Mouse (Mus musculus) testis, adult 2 months (tissue): ENCODE measurements around the gene Nme4.

Experiments
- CTCF ChIP-seq: fragments of 200-500 bp; IDR thresholded peaks from 2 replicates; pipeline ENCODE4 v1.5.1; 2012; ENCODE audit warnings: low read depth, mild to moderate bottlenecking, inconsistent platforms, low read length, moderate library complexity; ENCODE audit not compliant: control insufficient read depth, insufficient read depth, insufficient replicate concordance
- POLR2A ChIP-seq: fragments of 200-500 bp; IDR thresholded peaks from 2 replicates; pipeline ENCODE4 v1.6.1; 2012; ENCODE audit warnings: low read depth, mild to moderate bottlenecking, inconsistent platforms, low read length, moderate library complexity; ENCODE audit not compliant: control insufficient read depth

DNA sequence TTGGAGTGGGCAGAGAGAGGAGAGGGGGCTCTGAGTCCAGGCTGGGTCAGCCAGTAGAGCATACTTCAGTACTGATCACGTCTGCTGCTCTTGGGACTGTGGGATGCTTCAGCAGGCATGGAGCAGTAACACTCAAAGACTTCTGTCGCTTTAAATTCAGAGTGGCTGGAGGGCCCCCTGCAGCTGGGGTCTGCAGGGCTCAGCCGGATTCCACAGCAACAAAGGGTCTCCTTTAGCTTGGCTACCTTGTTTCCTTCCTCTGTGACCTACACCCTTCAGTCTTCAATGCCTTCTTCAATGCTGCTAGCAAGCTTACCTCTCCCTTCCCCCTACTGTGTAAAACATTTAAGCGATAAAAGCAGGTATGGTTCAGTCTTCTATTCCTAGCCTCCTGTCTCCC is 15.6 kb upstream of the Nme4 start:
- TF ChIP-seq CTCF (no peak), POLR2A (no peak)
